Comparison of ENCODE assay signal across 9 mouse cellular contexts in the genomic region with DNA sequence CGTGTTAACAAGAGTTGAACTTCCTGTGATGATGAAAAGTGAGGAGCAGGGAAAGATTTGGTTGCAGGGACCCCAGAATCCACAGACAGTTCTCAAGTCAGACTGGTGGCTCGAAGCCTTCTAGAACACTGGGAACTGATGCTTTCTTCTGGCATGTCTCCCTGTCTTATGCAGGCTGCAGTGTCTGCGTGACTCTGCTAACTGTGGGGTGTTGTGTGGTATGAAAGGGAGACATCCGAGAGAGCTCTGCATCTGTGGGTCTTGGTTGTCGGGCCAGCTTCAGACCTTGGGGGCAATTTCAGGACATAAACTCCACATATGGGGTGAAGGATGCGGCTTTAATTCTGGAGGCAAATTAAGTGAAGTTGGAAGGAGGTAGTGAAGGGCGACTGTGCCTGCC. TPM values are rescaled to one million over a fixed set of nuclear protein-coding genes. Genes with fewer than 3 reads are reported as not detected.
DNase-seq lines count a peak whose midpoint lies in the region; ATAC-seq and TF ChIP-seq lines count a peak whose summit lies in the region.
"Had no signal": no experiment of that assay in that cellular context is flagged by ENCODE, and none has a peak within 500 bp of the region (broad histone marks: within the 10 kb centered on the region; RNA-seq: fewer than 3 reads in every experiment).

No protein-coding gene starts in this region.

- intact Hi-C loops in gastrocnemius, postnatal 14 days (cut with DNase I; ENCODE audit: low total_unique reads): no loop called here

- peaks cover 56% of the 10 kb centered on the region for H3K4me1 ChIP-seq in heart, embryonic 13.5 days
- peaks cover 87% of the 10 kb centered on the region for H3K4me1 ChIP-seq in E14TG2a.4 (replicated peaks; ENCODE audit: low read depth, low read length)
- peaks cover 20% of the 10 kb centered on the region for H3K4me1 ChIP-seq in forebrain, embryonic 14.5 days (ENCODE audit: control insufficient read depth, insufficient read depth, low read length)
- H3K4me1 ChIP-seq in liver, embryonic 15.5 days (replicated peaks): peaks cover 60% of the 10 kb centered on the region

- peak overlapping the region; percentile 88 for H3K9ac ChIP-seq in heart, embryonic 13.5 days
- peak overlapping the region; percentile 90 for H3K9ac ChIP-seq in forebrain, embryonic 14.5 days (ENCODE audit: low read length)
- H3K9ac ChIP-seq in liver, embryonic 15.5 days: peak overlapping the region; percentile 72

- no peak for DNase-seq in heart, adult 18-20 months
- DNase-seq in forebrain, embryonic 14.5 days (ENCODE audit: low spot score): no peak
- DNase-seq in gastrocnemius, postnatal 14 days: no peak
- no peak for DNase-seq in adrenal gland, postnatal 14 days
- DNase-seq in lung, postnatal 14 days: no peak

- peak overlapping the region; percentile 75 for H3K4me3 ChIP-seq in heart, embryonic 13.5 days
- H3K4me3 ChIP-seq in E14TG2a.4 (replicated peaks; ENCODE audit: low read length): peak overlapping the region; percentile 92
- H3K4me3 ChIP-seq in forebrain, embryonic 14.5 days (ENCODE audit: low read depth, low read length): peak overlapping the region; percentile 70
- H3K4me3 ChIP-seq in liver, embryonic 15.5 days (replicated peaks): peak overlapping the region; percentile 81

- no peaks in the 10 kb centered on the region for H3K27me3 ChIP-seq in heart, embryonic 13.5 days (replicated peaks)
- H3K27me3 ChIP-seq in E14TG2a.4 (ENCODE audit: insufficient read depth, low read length): no peaks in the 10 kb centered on the region
- H3K27me3 ChIP-seq in forebrain, embryonic 14.5 days (replicated peaks; ENCODE audit: control insufficient read depth, insufficient read depth, low read length): no peaks in the 10 kb centered on the region
- H3K27me3 ChIP-seq in liver, embryonic 15.5 days: no peaks in the 10 kb centered on the region
- H3K27me3 ChIP-seq: Patski had no signal

- 53% methylated on average over 7 of the region's 7 CpGs for WGBS in heart, embryonic 13.5 days
- WGBS in forebrain, embryonic 14.5 days: 56% methylated on average over 7 of the region's 7 CpGs
- 59% methylated on average over 7 of the region's 7 CpGs for WGBS in liver, embryonic 15.5 days (ENCODE audit: insufficient replicate concordance)

- peaks cover 37% of the 10 kb centered on the region for H3K36me3 ChIP-seq in heart, embryonic 13.5 days
- peaks cover 75% of the 10 kb centered on the region for H3K36me3 ChIP-seq in E14TG2a.4 (ENCODE audit: insufficient read depth, low read length)
- peaks cover 36% of the 10 kb centered on the region for H3K36me3 ChIP-seq in forebrain, embryonic 14.5 days (ENCODE audit: control insufficient read depth, insufficient read depth, low read length)
- peaks cover 30% of the 10 kb centered on the region for H3K36me3 ChIP-seq in liver, embryonic 15.5 days (replicated peaks)

- peak overlapping the region; percentile 96; the same call in 1 of the 2 replicates for H3K27ac ChIP-seq in heart, embryonic 13.5 days (replicated peaks)
- H3K27ac ChIP-seq in forebrain, embryonic 14.5 days (ENCODE audit: low read depth, low read length): no peak overlapping the region
- H3K27ac ChIP-seq in liver, embryonic 15.5 days (replicated peaks): no peak overlapping the region

- no peak for TF ChIP-seq CTCF in E14TG2a.4 (conservative IDR thresholded peaks at IDR 0.05; ENCODE audit: low read length)

- H3K4me2 ChIP-seq in heart, embryonic 13.5 days: peak overlapping the region; percentile 96
- peak overlapping the region; percentile 98 for H3K4me2 ChIP-seq in forebrain, embryonic 14.5 days (ENCODE audit: low read length)
- peak overlapping the region; percentile 88 for H3K4me2 ChIP-seq in liver, embryonic 15.5 days

- no peak for ATAC-seq in heart, embryonic 13.5 days (ENCODE audit: extremely low read depth, insufficient number of reproducible peaks, low FRiP score, low TSS enrichment)
- no peak for ATAC-seq in forebrain, embryonic 14.5 days
- ATAC-seq in liver, embryonic 15.5 days (ENCODE audit: insufficient read depth): no peak
- ATAC-seq: Patski had no signal

- no peaks in the 10 kb centered on the region for H3K9me3 ChIP-seq in heart, embryonic 13.5 days
- no peaks in the 10 kb centered on the region for H3K9me3 ChIP-seq in E14TG2a.4 (ENCODE audit: low read length)
- H3K9me3 ChIP-seq in forebrain, embryonic 14.5 days (replicated peaks; ENCODE audit: control insufficient read depth, low read length): no peaks in the 10 kb centered on the region
- H3K9me3 ChIP-seq in liver, embryonic 15.5 days (replicated peaks): no peaks in the 10 kb centered on the region

RNA-seq across cellular contexts. Expression of a gene that starts 1.1 kb away (rescaled TPM):
- polyA plus RNA-seq in heart, embryonic 13.5 days (2015; fragmentation: Nextera tagmentation; extraction: Ambion mirVana): 9.4 and 9.5 TPM in 2 replicates
- total RNA-seq in heart, adult 18-20 months (2021): 1 to 10 TPM; 5.0 to 5.9 TPM
- 10.8 and 13.4 TPM in 2 replicates for polyA plus RNA-seq in forebrain, embryonic 14.5 days (2014; fragmentation: Nextera tagmentation; extraction: Ambion mirVana)
- polyA plus RNA-seq in liver, embryonic 15.5 days (2015; fragmentation: Nextera tagmentation; extraction: Ambion mirVana): 4.3 and 5.2 TPM in 2 replicates
- total RNA-seq in gastrocnemius, postnatal 14 days (2021): 10 to 100 TPM; 24.0 to 28.7 TPM
- 18.6 and 25.0 TPM in 2 replicates for total RNA-seq in adrenal gland, postnatal 14 days (2021)

RNA-seq across cellular contexts. Expression of a gene that starts 14.4 kb away (rescaled TPM):
- 42.7 and 48.1 TPM in 2 replicates for polyA plus RNA-seq in heart, embryonic 13.5 days (2015; fragmentation: Nextera tagmentation; extraction: Ambion mirVana)
- total RNA-seq in heart, adult 18-20 months (2021): 10 to 100 TPM; 19.2 to 20.1 TPM
- polyA plus RNA-seq in forebrain, embryonic 14.5 days (2014; fragmentation: Nextera tagmentation; extraction: Ambion mirVana): 46.8 and 52.7 TPM in 2 replicates
- 32.1 and 33.5 TPM in 2 replicates for polyA plus RNA-seq in liver, embryonic 15.5 days (2015; fragmentation: Nextera tagmentation; extraction: Ambion mirVana)
- 10 to 100 TPM; 16.0 to 20.4 TPM for total RNA-seq in gastrocnemius, postnatal 14 days (2021)
- 47.0 and 53.7 TPM in 2 replicates for total RNA-seq in adrenal gland, postnatal 14 days (2021)

RNA-seq across cellular contexts. Expression of a gene that starts 20.1 kb away (rescaled TPM):
- 4,266 and 4,534 TPM in 2 replicates for polyA plus RNA-seq in heart, embryonic 13.5 days (2015; fragmentation: Nextera tagmentation; extraction: Ambion mirVana)
- total RNA-seq in heart, adult 18-20 months (2021): 1,000 to 10,000 TPM; 4,422 to 5,568 TPM
- polyA plus RNA-seq in forebrain, embryonic 14.5 days (2014; fragmentation: Nextera tagmentation; extraction: Ambion mirVana): 1,676 and 1,964 TPM in 2 replicates
- polyA plus RNA-seq in liver, embryonic 15.5 days (2015; fragmentation: Nextera tagmentation; extraction: Ambion mirVana): 1,016 and 1,025 TPM in 2 replicates
- over 10,000 TPM in 1 of 2 experiments, 1,000 to 10,000 TPM in 1; 9,479 to 10,041 TPM for total RNA-seq in gastrocnemius, postnatal 14 days (2021)
- total RNA-seq in adrenal gland, postnatal 14 days (2021): 1,705 and 1,924 TPM in 2 replicates

RNA-seq across cellular contexts. Expression of a gene that starts 45.4 kb away (rescaled TPM):
- 80.3 and 81.8 TPM in 2 replicates for polyA plus RNA-seq in heart, embryonic 13.5 days (2015; fragmentation: Nextera tagmentation; extraction: Ambion mirVana)
- 10 to 100 TPM; 12.2 to 15.6 TPM for total RNA-seq in heart, adult 18-20 months (2021)
- 64.4 and 67.6 TPM in 2 replicates for polyA plus RNA-seq in forebrain, embryonic 14.5 days (2014; fragmentation: Nextera tagmentation; extraction: Ambion mirVana)
- 93.2 and 109 TPM in 2 replicates for polyA plus RNA-seq in liver, embryonic 15.5 days (2015; fragmentation: Nextera tagmentation; extraction: Ambion mirVana)
- 10 to 100 TPM; 18.4 to 18.7 TPM for total RNA-seq in gastrocnemius, postnatal 14 days (2021)
- 43.2 and 45.2 TPM in 2 replicates for total RNA-seq in adrenal gland, postnatal 14 days (2021)

RNA-seq across cellular contexts. Expression of a gene that starts 45.5 kb away (rescaled TPM):
- polyA plus RNA-seq in heart, embryonic 13.5 days (2015; fragmentation: Nextera tagmentation; extraction: Ambion mirVana): 219 and 251 TPM in 2 replicates
- 100 to 1,000 TPM; 316 to 366 TPM for total RNA-seq in heart, adult 18-20 months (2021)
- polyA plus RNA-seq in forebrain, embryonic 14.5 days (2014; fragmentation: Nextera tagmentation; extraction: Ambion mirVana): 160 and 179 TPM in 2 replicates
- 145 and 160 TPM in 2 replicates for polyA plus RNA-seq in liver, embryonic 15.5 days (2015; fragmentation: Nextera tagmentation; extraction: Ambion mirVana)
- 100 to 1,000 TPM; 214 to 227 TPM for total RNA-seq in gastrocnemius, postnatal 14 days (2021)
- 222 and 232 TPM in 2 replicates for total RNA-seq in adrenal gland, postnatal 14 days (2021)
